Mouse (Mus musculus): ENCODE measurements around the gene Syt7. TPM values are rescaled to one million over a fixed set of nuclear protein-coding genes. Genes with fewer than 3 reads are reported as not detected.

Syt7 gene
- not detected for polyA plus RNA-seq (2017; shearing (Covaris generic))

DNA sequence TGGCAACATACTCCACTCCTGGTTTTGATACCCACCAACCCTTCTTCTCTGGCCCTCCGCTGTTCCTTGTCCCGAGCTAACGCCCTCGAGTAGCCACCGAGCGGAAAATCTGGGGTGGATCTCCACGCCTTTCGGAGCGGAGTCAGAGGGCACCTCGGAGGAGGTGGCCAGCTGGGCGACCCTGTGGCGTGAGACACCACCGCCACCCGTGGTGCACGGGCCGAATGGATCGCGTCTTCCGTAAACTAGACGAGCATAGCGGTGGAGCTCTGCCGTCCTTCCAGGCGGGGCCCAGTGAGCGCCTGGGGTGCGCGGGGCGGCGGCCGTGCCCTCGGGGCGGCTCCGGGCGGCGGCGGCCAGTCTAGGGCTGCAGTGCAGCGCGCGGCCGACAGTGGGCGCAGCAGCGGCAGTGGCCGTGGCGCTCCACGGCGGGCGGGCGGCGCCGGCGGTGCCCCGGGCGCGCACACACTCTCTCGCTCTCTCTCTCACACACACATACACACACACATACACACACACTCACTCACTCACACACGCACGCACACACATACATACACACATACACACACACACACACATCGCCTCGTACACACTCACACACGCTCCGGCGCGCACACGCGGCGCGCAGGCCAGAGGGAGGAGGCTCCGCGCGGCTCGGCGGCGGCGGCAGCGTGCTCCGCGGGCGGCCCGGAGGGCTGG, at the start of gene Syt7:
Syt7 (plus strand) TSS at position 476 of the 699 bp plus-strand sequence.
- ATAC-seq = no peak

DNA sequence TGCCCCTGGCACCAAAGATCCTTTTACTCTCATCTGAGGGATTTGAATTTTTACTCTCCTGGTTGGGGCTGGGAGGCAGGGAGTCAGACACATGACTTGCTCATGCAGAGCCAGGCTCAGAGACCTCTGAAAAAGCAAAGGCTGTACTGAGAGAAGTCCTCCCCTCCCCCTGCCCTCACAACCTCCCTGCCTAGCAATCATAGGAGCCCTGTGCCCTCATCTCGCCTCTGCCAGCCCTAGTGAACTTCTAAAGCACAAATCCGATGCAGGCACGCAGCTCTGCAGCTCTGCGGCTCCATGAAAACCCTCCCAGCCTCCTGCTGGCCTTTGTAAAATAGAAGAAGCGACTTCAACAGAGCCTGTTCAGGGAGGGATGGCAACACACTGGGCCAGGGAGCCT, 49.6 kb upstream of the Syt7 start:
- ATAC-seq = no peak

DNA sequence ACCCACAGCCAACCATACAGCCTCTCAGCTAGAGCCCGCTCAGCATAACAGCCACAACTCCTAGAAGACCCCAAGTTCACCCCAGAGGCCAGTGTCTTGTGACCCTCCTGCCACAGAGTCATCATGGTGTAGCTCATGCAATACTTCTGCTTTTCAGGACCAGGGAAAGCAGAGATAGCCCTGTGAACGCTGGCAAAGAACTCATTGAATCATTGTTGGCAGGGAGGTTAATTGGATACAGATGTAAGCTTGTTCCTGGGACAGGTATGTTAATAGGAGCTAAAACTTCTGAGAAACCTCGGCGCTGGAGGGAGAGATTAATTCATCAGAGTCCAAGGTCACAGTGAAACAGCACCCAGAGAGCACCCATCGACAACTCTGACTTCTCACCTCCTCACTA, 48.2 kb upstream of the Syt7 start:
- ATAC-seq = no peak

- no peak for ATAC-seq
Observed at GRCm38 (mm10) chr19:10341152-10341551, 47.7 kb upstream of the Syt7 start.

DNA sequence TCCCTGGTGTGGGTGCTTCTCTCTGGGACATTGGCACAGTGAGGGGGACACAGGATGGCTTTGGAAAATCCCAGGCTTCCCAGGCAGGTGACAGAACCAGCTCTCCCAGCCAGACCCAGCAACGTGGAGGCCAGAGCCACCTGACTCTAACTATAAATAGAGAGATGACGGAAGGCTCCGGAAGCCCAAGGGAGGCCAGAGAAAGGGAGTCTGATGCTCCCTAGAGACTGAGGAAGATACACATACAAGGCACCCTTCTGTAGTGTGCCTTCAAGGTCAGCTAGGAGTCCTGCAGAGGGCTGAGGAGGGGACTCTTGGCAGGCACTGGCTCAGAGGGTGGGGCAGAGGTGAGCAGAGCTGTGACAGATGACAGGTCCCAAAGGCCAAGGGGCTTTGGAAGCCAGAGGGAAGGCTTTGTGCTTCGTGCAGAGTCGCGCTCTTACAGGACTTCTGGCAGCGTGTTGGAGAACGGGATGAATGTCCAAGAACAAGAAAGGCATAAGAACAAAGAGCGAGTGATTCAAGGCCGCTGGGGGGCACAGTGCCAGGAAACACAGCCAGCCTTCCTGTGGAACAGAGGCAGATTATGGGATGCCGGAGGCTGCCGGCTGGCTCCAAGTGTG, 47.0 kb upstream of the Syt7 start:
- no peak for ATAC-seq

DNA sequence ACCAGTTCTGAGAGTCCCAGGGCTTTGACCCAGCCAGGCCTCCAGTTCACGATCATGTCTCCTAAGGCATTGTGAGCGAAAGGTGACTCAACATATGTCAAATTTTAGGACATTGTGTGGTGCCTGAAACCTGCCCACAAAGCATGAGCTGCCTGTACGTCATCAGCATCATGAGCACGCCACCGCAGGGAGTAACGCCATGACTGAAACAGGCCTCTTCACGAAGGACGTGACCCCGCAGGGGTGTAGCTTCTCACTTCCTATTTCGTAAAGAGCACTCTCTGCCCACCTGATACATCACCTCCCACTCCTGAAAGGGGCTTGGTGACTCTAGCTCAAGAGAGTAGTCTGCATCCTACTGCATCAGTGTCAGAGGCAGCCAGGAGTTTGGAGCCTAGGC, 45.0 kb upstream of the Syt7 start:
- ATAC-seq = no peak

GRCm38 (mm10) chr19:10345696-10346095, 43.2 kb upstream of the Syt7 start:
- no peak for ATAC-seq

DNA sequence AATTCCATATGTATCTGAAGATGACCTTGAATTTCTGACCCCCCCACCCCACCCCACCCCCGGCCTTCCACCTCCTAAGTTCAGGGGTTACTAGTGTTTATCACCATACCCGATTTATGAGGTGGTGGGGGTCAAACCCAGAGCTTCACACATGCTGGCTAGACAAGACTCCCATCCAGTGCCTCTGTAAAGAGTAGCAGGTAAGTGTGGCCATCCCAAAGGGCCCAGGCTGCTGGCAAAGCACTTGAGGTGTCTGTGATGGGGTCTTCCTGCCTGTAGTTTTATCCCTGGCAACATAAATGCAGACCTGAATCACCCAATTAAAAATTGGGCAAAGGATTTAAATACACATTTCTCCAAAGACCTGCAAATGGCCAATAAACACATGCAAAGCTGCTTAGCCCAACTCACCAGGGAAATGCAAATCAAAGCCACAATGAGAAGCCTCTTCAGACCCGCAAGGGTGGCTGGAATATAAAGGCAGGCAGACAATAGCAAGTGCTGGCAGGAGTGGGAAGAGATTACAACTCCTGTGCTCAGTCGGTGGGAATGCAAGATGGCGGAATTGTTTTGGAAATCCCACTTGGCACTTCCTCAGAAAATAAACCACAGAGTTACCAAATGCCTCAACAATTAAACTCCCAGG, 41.1 kb upstream of the Syt7 start:
- no peak for ATAC-seq

GRCm38 (mm10) chr19:10352218-10352617, 36.7 kb upstream of the Syt7 start:
- no peak for ATAC-seq

DNA sequence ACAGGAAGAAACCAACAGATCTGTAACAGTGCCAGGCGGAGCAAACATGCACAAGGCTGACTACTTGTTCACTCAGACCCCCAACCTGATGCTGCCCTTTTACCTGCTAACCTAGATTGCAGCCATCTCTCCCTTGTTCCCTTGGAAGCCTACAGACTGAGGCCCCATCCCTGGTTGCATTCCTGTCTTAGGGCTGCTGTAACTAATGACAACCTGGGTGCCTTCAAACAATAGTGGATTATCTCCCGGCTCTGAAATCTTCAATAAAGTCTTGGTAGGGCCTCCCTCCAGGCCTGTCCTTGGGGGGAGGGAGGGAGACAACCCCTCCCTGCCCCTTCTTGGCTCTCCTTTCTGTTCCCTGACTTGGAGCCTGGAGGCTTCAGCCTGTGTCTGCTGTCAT, 34.1 kb upstream of the Syt7 start:
- no peak for ATAC-seq

DNA sequence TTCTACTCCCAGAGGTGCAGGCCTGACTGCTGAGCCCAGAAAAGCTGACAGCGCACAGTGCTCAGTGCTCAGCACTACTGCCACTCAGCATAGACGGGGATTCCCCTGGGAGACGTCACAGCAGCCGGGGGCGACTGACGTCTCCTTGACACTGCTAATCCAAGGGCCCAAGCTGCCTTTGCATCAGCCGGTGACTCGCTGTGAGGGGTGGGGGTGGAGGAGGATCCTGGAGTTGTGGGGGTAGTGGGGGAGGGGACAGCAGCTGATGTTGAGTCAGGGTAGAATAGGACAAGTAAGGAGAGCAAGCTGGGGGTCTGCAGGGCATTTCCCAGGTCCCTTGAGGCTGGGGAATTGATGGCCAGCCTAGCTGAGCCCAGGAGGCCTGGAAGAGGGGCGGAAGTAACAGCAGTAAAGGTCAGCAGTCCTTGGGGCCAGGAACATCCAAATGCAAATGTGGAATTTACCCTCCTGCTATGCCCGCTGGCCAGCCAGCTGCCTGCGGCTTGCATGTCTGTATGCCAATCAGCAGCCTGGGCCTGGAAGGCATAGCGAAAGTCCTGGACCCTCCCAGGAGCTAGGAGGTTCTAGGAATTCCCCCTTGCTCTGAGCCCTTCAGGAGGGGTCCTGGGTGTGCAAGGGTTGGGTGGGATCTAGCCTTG, 31.9 kb upstream of the Syt7 start:
- no peak for ATAC-seq

DNA sequence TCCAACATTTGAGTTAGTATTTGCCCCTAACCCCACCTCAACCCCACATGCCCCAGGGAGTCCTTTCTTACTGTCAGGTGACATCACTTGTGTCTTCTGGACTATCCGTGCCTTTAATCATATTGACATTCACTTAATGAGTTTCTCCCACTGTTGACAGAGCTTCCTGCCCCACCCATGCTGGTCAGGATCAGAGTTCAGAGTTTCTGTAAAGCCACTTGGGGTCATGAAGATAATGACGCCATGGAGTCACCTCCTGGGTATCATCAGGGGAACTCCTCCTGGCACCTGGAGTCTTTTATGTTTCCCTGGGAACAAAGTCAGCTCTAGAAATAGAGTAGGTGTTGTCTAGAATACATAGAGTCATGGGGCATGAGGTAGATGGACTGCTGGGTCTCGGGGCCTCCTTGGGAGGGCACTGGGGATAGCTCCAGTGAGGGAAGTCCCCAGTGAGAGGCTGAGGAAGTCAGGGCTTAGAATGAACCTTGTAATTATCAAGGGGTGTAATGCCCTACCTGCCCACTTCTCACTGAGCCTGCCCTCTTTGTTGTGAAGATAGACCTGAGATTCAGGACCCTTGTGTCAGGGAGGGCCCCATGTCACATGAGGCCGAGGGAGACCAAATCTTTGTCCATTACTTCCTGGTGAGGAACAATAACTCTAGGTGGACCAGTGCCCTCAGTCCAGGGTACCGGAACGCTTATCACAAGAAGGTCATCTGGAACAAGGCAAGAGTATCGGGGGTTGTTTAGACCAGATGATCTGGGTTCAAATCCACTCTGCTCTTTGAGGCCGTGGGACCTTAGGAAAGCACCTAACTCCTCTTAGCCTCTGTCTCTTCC, 29.6 kb upstream of the Syt7 start:
- ATAC-seq = no peak

- ATAC-seq = no peak
Observed at GRCm38 (mm10) chr19:10362473-10363129, 26.3 kb upstream of the Syt7 start.

DNA sequence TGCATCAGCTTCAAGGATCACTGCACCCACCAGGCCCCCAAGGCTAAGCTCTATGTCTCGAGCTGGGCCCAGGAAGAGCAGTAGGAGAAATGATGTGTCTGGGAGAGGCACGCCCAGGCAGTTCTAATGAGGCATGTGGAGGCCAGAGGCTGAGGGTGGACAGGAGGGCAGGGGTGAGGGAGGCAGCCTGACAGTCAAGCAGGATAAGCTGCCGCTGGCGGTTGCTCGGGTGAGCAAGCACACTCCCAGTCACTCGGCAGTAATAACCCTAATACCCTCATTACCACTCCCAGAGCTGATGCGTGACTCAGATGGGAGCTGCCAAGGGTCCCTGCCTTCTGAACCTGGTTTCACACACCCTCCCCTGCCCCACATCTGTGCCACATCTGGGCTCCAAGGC, 25.0 kb upstream of the Syt7 start:
- no peak for ATAC-seq

DNA sequence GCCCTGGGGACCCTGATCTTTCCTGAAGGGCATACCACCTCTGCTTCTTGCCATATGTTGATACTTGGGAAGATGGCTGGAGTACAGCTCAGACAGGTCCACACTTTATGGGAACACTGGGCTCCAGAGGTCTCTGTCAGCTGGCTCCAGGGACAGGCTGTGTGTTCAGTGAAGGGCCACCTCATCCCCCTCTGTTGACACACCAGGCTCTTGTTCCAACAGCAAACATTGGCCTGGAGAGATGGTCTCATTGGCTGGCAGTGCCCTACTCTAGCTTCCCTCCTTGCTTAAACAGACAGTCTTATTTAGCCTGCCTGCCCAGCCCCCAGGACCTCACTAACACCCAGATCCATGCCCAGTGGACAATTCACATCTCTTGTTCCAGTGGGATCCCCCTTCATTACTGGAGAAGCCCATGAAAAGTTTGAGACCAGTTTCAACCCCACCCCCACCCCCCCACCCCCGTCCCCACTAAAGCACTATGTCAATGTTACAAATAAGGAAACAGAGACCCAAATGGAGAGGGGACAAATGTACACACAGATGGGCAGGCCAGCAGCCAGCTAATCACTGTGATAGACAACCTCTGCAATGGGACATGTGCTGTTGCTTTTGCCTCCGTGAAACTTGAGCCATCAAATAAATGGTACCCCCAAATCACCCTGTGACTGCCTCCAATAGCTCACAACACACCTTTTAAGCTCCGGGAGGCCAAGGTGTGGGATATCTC, 22.6 kb upstream of the Syt7 start:
- no peak for ATAC-seq

DNA sequence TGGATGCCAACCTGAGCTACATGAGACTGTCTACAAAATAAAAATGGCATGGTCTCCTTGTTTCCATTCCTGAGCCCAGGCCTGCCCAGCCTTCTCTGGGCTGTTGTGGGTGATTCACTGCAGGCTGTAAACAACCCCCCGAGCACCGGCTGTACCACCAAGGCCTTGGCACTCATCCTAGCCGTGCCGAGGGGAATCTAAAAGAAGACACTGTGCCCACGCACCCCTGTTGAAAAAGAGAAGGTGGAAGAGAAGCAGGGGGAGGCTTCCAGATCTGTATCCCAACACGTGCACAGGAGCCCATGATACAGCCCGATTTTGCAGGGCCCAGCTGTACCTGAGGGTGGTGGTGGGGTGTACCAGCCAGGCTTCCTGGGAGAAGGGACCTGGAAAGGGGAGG, 21.1 kb upstream of the Syt7 start:
- no peak for ATAC-seq

DNA sequence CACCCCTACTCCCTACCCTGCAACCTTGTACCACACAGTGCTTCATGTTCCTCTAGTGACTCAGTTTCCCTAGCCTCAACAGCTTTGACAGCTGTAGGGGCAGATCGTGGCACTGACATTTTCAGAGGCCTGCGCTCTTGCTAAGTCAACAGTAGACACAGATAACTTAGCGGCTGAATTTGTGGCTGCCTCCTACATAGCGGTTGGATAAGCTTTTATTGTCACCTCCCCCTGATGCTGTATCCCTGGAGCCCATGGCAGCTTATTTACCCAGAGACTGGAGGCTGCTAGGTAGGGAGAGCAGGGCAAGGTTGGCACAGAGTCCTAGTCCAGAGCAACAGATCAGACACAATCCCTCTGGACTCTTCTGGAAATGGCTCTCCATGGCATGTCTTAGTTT, 19.0 kb upstream of the Syt7 start:
- no peak for ATAC-seq

DNA sequence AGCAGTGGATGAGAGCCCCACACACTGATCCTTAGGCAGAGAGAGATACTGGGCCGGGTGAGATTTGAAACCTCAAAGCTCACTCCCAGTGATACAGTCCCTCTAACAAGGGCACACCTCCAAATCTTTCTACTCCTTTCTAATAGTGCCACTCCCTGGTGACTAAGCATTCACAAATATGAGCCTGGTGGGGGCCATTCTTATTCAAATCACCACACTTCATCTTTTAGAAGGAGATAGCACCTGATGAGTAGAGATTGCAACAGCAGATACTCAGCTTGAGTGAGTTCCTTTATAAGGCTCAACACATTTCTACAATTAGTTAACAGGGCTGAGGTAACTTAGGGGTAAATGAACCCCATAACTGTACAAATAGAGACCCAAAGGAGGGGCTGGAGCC, 15.7 kb upstream of the Syt7 start:
- ATAC-seq = no peak

DNA sequence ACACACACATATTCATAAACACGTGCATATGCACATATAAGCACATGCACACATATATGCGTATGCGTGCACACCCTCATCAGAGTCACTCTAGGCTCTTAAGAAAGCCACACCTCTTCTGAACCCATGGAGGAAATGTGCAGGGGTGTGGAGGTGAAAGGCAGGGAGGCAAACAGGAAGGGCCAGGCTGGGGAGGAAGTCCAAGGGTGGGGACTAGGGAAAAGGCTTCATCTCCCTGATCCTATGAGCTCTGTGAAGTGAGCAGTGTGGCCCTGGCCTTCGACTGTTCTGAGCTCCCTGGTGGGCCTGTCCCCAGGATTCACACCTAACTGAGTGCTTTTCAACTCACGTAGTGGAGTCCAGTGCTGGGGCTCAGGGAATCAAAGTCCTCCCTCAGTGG, 13.6 kb upstream of the Syt7 start:
- ATAC-seq = no peak

- ATAC-seq = no peak
Observed at GRCm38 (mm10) chr19:10379978-10380377, 8.9 kb upstream of the Syt7 start.

DNA sequence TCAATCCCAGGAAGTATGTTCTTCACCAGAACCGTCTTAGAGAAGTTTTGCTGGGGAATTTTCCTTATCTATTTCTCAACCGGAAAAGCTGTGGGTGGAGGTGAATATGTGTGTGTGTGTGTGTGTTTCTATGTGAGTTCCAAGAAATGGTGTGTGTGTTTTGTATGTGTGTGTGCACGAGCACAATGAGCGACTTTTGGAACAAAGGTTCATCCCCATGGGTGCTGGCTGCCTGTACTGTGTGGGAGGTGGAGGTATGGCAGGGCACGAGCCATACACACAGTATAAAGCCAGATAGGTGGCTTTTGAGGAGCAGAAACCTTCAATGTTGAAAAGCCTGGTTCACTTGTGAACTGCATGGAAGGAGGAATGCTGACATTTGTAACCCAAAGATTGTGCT, 1.2 kb upstream of the Syt7 start:
- ATAC-seq = no peak

Measured in CD4-positive, CD25-positive, alpha-beta regulatory T cell, adult 4 months (primary cell).